Mouse (Mus musculus) G1E-ER4 (cell line): Measurements from ENCODE around the gene Abca2. TPM values are rescaled to one million over a fixed set of nuclear protein-coding genes. Genes with fewer than 3 reads are reported as not detected.

Source experiments
- GATA1 ChIP-seq: IDR thresholded peaks from one replicate; pipeline ENCODE4 v1.8.0; 2012; ENCODE audit warnings: low read length, inconsistent platforms
- polyA plus RNA-seq: library from polyadenylated mRNA; stranded (reverse); fragments of >175 nt; gene quantifications from 2 replicates; pipeline ENCODE4 v1.2.3, GENCODE M21; 2012

Abca2 gene
- polyA plus RNA-seq, 1 experiment, result 9.9 TPM

- no peak for TF ChIP-seq GATA1
These were observed 19.6 kb upstream of the Abca2 start for GRCm38 (mm10) chr2:25408908-25409307.

GRCm38 (mm10) chr2:25417426-25417825 is 11.1 kb upstream of the Abca2 start:
- TF ChIP-seq GATA1, result no peak

- no peak for TF ChIP-seq GATA1
These were observed 6.6 kb upstream of the Abca2 start for GRCm38 (mm10) chr2:25421896-25422295.

- no peak for TF ChIP-seq GATA1
These were observed 5.7 kb upstream of the Abca2 start, which contains the start of gene Fut7 for GRCm38 (mm10) chr2:25422587-25423410. Gene Fut7, plus strand, starts transcription at chr2:25423267.

- TF ChIP-seq GATA1, result no peak
These were observed 4.9 kb upstream of the Abca2 start for GRCm38 (mm10) chr2:25423626-25424025.

- no peak for TF ChIP-seq GATA1
These were observed 3.0 kb upstream of the Abca2 start for GRCm38 (mm10) chr2:25425481-25425880.

- no peak for TF ChIP-seq GATA1
These were observed 1.7 kb upstream of the Abca2 start for GRCm38 (mm10) chr2:25426721-25427191.

GRCm38 (mm10) chr2:25427256-25427655 is 1.2 kb upstream of the Abca2 start:
- TF ChIP-seq GATA1, result no peak

GRCm38 (mm10) chr2:25429435-25430180 is 1.1 kb downstream of the Abca2 start:
- no peak for TF ChIP-seq GATA1

- TF ChIP-seq GATA1, result no peak
These were observed 2.1 kb downstream of the Abca2 start for GRCm38 (mm10) chr2:25430395-25431233.

- no peak for TF ChIP-seq GATA1
These were observed 2.9 kb downstream of the Abca2 start for GRCm38 (mm10) chr2:25431308-25431855.

GRCm38 (mm10) chr2:25432326-25433098 is 4.0 kb downstream of the Abca2 start:
- TF ChIP-seq GATA1, result no peak

- TF ChIP-seq GATA1, result no peak
These were observed 4.6 kb downstream of the Abca2 start for GRCm38 (mm10) chr2:25433101-25433500.

GRCm38 (mm10) chr2:25434292-25434691 is 5.8 kb downstream of the Abca2 start:
- TF ChIP-seq GATA1, result no peak
